Mouse (Mus musculus) layer of hippocampus, postnatal 25 days (tissue): ENCODE measurements around the gene Nebl. TPM values are rescaled to one million over a fixed set of nuclear protein-coding genes. Genes with fewer than 3 reads are reported as not detected.

Experiments used
- DNase-seq, 2 experiments: peaks; one replicate each; pipeline ENCODE4 v3.0.0; 2022; ENCODE audit warnings: mixed read lengths in 2 of 2, low spot score in 1 of 2; ENCODE audit errors: extremely low spot score in 1 of 2
- total RNA-seq, 2 experiments: library from RNA; stranded (reverse); gene quantifications; 2 replicates each; pipeline ENCODE4 v1.2.3; 2021

Nebl gene
- 100 to 1,000 TPM; 126 to 150 TPM for total RNA-seq

DNA sequence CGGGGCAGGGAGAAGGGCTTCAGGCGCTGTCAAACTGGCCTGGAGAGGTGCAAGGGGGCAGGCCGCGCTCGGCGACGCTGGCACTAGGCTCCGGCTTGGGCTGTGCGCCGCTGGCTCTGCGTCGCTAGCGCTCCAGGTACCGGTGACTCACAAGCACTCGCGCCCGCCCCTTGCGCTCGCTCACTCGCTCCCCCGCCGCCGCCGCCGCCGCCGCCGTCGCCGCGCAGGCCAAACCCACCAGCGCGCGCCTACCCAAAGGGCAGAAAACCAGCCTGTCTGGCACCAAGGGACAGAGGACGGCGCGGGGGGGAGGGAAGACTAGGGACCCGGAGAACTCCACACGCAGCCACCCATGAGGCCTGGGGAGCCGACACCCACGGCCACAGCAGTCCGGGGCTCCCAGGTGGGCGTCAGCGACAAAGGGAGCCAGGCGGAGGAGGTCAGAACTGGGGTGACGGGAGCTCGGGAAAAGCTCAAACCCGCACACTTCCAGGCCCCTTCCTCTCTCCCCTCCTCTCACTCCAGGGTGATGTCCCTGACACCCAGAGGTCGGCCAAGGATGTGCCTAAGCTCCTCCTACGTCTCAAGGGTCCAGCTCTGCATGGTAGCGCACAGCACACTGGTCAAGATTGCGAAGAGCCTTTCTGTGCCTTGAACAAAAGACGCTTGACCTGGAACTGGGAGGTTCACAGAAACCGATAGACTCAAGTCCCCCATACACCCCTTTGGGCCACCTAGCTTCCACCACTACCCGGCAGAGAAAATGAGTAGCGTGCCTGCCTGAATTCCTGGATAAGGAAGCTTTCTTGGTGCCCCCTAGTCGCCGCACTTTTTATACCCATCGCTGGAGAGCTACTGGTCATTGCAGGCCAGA, at the start of gene Nebl:
Gene Nebl (minus strand): TSS at position 508 of the 874 bp plus-strand sequence.
- peak; percentile 56 to 67 for DNase-seq

DNA sequence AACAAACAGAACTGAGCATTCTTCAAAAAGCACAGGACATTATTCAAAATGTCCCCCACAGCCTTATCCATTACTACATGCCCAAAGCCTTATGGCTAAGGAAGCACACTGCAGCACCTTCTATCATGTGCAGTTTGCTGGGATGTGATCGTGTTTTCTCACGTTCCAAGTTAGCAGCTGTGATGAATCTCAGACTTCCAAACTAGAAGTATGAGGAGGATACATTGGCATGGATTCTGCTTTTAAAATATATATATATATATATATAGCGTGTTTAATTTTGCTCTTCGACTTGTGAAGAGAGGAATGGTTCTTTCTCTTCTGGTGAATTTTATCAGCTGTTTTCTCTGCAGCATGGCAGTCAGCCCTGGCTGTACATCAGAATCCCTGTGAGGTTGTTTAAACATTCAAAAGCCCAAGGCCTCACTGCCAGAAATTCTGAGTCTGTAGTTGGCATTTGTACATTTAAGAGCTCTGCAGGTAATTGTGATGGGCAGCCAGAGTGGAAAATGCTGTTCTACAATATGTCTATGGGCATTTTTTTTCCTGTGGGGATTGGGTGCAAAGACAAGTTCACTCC, 39.1 kb upstream of the Nebl start:
- no peak for DNase-seq

DNA sequence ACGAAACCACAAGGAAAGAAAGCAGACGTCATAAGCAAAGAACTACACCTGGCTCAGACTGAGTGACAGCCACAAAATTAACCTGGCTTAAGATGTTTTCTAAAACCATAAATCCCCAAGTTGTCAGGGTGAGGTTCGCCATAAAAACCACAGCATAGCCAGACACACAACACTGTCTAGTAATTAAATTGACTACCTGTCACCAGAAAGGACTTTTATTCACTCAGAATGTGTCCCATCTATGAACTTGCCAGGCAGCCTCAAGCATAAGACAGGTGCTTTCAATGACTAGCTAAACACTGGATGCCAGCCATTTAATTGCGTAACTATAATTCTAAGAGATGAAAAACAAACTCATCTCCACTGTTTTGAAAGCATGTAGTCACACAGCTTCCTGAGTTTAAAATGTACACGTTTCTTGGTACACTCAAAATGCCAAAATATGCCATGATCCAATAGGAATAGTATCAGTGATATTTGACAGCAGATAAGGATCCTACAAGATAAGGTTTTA, 38.0 kb upstream of the Nebl start:
- no peak for DNase-seq

DNA sequence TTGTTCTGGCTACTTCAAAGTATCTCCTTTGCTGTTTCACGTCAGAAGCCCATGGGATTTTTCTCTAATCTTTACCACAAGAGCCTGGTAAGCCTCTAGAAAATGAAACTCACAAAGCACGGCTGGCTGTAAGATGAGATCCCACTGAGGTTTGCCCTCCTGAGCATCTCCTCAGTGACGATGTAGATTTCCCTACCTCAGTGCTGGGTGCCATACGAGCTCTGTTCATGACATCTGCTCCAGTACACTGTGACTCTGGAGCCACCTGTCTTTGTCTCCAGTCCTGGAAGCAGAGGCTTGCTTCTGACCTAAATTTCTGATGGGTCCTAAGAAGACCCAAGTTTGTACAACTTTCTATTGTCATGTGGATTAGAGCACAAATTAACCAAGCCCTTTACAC, 25.0 kb upstream of the Nebl start:
- DNase-seq = no peak

DNA sequence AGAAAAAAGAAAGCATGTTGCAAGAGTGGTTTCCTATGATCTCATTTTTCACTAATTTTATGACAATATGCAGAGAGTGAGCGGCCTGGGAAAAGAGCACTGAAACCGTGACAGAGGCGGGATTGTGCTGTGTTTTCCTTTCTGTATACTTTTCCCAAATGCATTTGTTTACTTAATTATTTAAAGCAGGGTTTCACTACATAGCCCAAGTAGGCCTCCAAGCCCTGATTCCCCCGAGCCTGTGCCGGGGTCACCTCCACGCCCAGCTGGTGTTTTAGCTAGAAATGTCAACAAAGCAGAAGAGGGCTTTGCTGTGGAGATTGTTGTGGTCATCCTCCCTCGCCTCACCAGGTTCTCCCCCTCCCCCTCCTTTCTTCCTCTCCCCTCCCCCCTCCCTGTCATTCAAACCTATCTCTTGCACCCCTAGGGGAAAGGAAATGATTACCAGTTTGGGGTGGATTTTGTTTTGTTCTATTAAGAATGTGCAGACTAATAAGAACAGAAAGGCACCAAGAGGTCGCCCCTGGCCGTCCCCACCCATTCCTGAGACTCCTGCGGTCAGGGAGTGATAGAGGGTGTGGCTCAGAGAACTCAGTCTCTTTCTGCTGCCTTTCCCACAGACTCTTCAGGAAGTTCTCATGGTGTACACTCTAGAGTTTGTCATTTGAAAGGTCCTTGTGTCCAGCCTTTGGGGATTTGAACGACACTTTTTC, 10.9 kb upstream of the Nebl start:
- DNase-seq = no peak

- DNase-seq = no peak
Measured at GRCm38 (mm10) chr2:17741555-17741954, 10.3 kb upstream of the Nebl start.

GRCm38 (mm10) chr2:17740454-17740853, 9.2 kb upstream of the Nebl start:
- no peak for DNase-seq

GRCm38 (mm10) chr2:17732210-17732609, 946 bp upstream of the Nebl start:
- DNase-seq = no peak

GRCm38 (mm10) chr2:17731831-17732200, 552 bp upstream of the Nebl start:
- no peak for DNase-seq

- peak in 1 of 2 experiments; percentile 54 for DNase-seq
Measured at GRCm38 (mm10) chr2:17730648-17730956, 662 bp downstream of the Nebl start.

- peak; percentile 27 to 37 for DNase-seq
Measured at GRCm38 (mm10) chr2:17729770-17730647, 1.3 kb downstream of the Nebl start.

DNA sequence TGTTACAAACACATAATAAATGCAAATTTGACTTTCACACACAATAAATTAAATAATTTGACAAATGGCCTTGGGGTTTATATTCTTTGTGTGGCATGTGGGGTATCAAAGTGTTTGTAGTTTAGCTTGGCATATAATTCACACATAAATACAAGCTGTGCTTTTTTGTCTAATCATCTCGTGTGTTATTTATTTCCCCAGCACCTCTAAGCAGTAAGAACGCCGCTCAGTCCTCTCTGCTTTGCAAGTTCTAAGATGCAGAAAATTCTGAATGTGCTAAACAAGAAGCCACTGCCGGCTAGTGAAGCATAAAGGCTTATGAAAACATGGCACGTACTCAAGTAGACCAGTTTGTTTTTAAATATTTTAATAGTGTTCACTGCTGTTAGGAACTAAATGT, 6.9 kb downstream of the Nebl start:
- DNase-seq = no peak

- no peak for DNase-seq
Measured at GRCm38 (mm10) chr2:17723268-17724019, 7.8 kb downstream of the Nebl start.

GRCm38 (mm10) chr2:17721177-17721715, 10.0 kb downstream of the Nebl start:
- DNase-seq = no peak

GRCm38 (mm10) chr2:17718281-17718680, 13.0 kb downstream of the Nebl start:
- DNase-seq = no peak

GRCm38 (mm10) chr2:17717200-17717599, 14.1 kb downstream of the Nebl start:
- DNase-seq = no peak

DNA sequence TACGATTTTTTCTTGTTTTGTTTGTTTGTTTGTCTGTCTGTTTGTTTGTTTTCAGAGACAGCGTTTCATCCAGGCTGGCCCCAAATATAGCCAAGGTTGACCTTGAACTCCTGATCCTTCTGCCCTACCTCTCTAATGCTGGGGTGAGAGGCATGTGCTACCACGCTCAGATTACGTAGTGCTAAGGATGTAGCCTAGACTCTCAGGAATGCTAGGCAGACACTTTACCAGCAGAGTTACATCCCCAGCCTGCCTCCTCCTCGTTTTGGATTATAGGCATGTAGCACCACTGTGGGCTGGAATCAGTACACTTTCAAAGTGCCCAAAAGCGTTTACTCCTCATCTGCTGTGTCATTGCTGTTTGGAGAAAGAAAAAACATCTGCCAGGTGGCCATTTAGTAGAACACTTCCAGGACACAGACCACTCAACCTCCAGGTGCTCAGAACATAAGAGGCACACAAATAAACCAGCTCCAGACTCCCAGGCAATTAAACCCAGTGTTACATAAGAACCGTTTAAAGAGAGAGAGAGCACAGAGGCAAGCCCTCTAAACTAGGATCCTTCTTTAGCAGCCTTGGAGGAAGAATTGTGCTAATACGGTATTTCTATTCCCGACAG, 16.0 kb downstream of the Nebl start:
- no peak for DNase-seq

DNA sequence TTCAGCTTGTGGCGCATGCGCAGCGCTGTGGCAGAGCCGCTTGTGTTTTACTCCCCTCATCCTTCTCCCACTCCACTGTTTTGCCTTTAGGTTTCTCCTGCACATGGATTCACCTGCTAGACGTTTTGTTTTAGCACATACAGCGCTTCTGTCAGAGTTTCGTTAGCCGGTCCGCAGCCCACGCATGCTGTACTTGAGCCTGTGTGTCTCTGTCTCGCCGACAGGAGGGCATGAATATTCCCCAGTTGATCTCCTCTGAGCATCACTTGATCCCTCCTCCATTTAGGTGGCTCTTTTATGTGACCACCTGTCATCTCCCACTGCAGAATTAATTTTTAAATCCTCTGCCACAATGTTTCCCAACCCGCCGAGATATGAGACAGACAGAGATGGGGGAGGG, 16.6 kb downstream of the Nebl start:
- no peak for DNase-seq

- no peak for DNase-seq
Measured at GRCm38 (mm10) chr2:17714124-17714523, 17.1 kb downstream of the Nebl start.
